Mouse (Mus musculus) monocyte, adult 59 days (primary cell): ENCODE data around the gene Cwf19l2. TPM values are rescaled to one million over a fixed set of nuclear protein-coding genes. Genes with fewer than 3 reads are reported as not detected.

Source experiments
- total RNA-seq, 2 experiments: library from RNA; stranded (reverse); gene quantifications; one replicate each; pipeline ENCODE4 v1.2.4; 2023

The Cwf19l2 gene
- 10 to 100 TPM; 25.0 to 29.9 TPM for total RNA-seq

DNA sequence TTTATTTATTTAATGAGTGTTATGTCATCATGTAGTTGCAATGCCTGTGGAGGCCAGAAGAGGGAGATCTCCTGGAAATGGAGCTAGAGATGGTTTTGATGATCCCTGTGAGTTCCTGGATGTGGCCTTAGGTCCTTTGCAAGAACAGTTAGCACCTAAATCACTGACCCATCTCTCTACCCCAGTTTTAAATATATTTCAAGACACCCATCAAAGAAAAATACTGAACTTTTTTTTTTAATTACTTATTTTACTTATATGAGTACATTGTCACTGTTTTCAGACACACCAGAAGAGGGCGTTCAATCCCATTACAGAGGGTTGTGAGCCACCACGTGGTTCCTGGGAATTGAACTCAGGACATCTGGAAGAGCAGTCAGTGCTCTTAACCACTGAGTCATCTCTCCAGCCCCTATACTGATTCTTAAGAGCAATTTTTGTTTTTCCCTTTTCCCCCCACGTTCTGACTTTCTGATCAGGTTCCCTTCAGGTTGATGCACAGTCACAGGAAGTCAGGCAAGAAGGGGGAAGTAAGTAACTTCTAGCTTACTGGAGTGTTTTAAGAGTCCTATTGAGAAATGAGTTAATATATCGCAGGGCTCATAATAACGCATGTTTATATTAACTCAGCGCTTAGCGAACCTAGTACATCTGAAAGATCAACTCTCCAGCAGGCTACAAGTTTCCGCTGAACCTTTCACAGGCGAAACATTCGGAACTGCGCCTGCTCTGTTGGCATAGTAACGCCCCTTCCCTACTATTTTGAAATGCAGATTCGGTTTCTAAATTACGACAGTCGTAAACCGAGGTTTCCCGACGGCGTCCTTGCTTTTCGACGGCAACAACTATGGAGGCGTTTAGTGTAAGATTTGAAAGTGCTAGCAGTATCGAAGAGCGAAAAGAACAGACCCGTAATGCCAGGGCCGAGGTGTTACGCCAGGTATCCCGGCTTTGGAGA lies at the start of gene Cwf19l2:
Gene Cwf19l2 (plus strand): TSS at position 342 of the 958 bp plus-strand sequence.

Other genes starting within 250 kb of the Cwf19l2 start
- 10 to 100 TPM; 13.4 to 19.9 TPM for gene Alkbh8, start 68.5 kb upstream of the Cwf19l2 start, total RNA-seq
- not detected for gene Gucy1a2, start 129.2 kb downstream of the Cwf19l2 start, total RNA-seq